Mouse (Mus musculus): ENCODE results near the gene Nrtn.

GRCm38 (mm10) chr17:56715360-56715759 lies 42.0 kb downstream of the Nrtn start:
- no peak for TF ChIP-seq EP300 (optimal IDR thresholded peaks at IDR 0.05)
- TF ChIP-seq CTCF (IDR thresholded peaks at IDR 0.05; ENCODE audit: low read depth): no peak
